Mouse (Mus musculus) limb, embryonic 13.5 days (tissue): ENCODE data around the gene Ambp. TPM values are rescaled to one million over a fixed set of nuclear protein-coding genes. Genes with fewer than 3 reads are reported as not detected.

Experiments
- ATAC-seq: fragments of 200-750 bp; cut with Nextera tagmentation; 2 replicates; pipeline ENCODE4 v1.8.0; 2017; ENCODE audit warnings: low read depth, moderate number of reproducible peaks, moderate TSS enrichment; ENCODE audit not compliant: low FRiP score
- H3K27ac ChIP-seq: fragments of 300-500 bp; sonication (generic); 2 replicates; pipeline ENCODE4 v1.5.1; 2015; ENCODE audit warnings: inconsistent platforms, mild to moderate bottlenecking, moderate library complexity
- H3K27me3 ChIP-seq: fragments of 300-500 bp; sonication (generic); 2 replicates; pipeline ENCODE4 v1.6.1; 2015; ENCODE audit warnings: mild to moderate bottlenecking, inconsistent platforms
- H3K36me3 ChIP-seq: fragments of 300-500 bp; sonication (generic); 2 replicates; pipeline ENCODE4 v1.6.1; 2015; ENCODE audit warnings: inconsistent platforms, mild to moderate bottlenecking, moderate library complexity
- H3K4me1 ChIP-seq: fragments of 300-500 bp; sonication (generic); 2 replicates; pipeline ENCODE4 v1.6.1; 2015; ENCODE audit warnings: inconsistent platforms
- H3K4me2 ChIP-seq: fragments of 300-500 bp; sonication (generic); replicated peaks from 2 replicates; pipeline ENCODE4 v1.6.1; 2015; ENCODE audit warnings: inconsistent platforms, mild to moderate bottlenecking, moderate library complexity
- H3K4me3 ChIP-seq: fragments of 300-500 bp; sonication (generic); 2 replicates; pipeline ENCODE4 v1.5.1; 2015; ENCODE audit warnings: moderate library complexity, mild to moderate bottlenecking, inconsistent platforms
- H3K9ac ChIP-seq: fragments of 300-500 bp; sonication (generic); 2 replicates; pipeline ENCODE4 v1.6.1; 2015; ENCODE audit warnings: mild to moderate bottlenecking, inconsistent platforms
- H3K9me3 ChIP-seq: fragments of 300-500 bp; sonication (generic); 2 replicates; pipeline ENCODE4 v1.6.1; 2016; ENCODE audit warnings: inconsistent platforms
- WGBS: fragments of 180-500 bp; shearing (Covaris S2); methylation state at CpG from one replicate; pipeline ENCODE4 v1.1.7; 2015; 5-methylcytosine and 5-hydroxymethylcytosine counted together
- polyA plus RNA-seq: library from polyadenylated mRNA; unstranded; fragments of >200 nt; fragmentation: Nextera tagmentation; extraction: Ambion mirVana; gene quantifications from 2 replicates; pipeline ENCODE4 v1.2.1, GENCODE M21; 2015

Gene Ambp
- polyA plus RNA-seq, 1 experiment from 2014 or later, result 0.56 TPM

- no peaks in the 10 kb centered on the region for H3K27me3 ChIP-seq
- no peak overlapping the region for H3K4me2 ChIP-seq
- H3K4me1 ChIP-seq, result peaks cover 5% of the 10 kb centered on the region
- peaks cover 75% of the 10 kb centered on the region for H3K36me3 ChIP-seq
- H3K9me3 ChIP-seq, result 0 out of 2 replicates have a peak, but pooled peaks cover 3% of the 10 kb centered on the region
- no peak for ATAC-seq
- no peak overlapping the region for H3K4me3 ChIP-seq
- no peak overlapping the region for H3K9ac ChIP-seq
- no peak overlapping the region for H3K27ac ChIP-seq
- 86% methylated on average over 4 of the region's 4 CpGs for WGBS
These were observed 52.6 kb downstream of the Ambp start for GRCm38 (mm10) chr4:63102025-63102424.

GRCm38 (mm10) chr4:63100478-63100877, 54.1 kb downstream of the Ambp start:
- no peak for ATAC-seq
- Histone ChIP-seq H3K4me3 (no peak overlapping the region), H3K36me3 (peaks cover 77% of the 10 kb centered on the region), H3K9me3 (0 out of 2 replicates have a peak, but pooled peaks cover 3% of the 10 kb centered on the region), H3K9ac (no peak overlapping the region), H3K27ac (no peak overlapping the region), H3K4me2 (no peak overlapping the region), H3K27me3 (no peaks in the 10 kb centered on the region), H3K4me1 (peaks cover 5% of the 10 kb centered on the region)
- 86% methylated on average over 11 of the region's 11 CpGs for WGBS

- Histone ChIP-seq H3K27ac (no peak overlapping the region), H3K27me3 (no peaks in the 10 kb centered on the region), H3K36me3 (peaks cover 78% of the 10 kb centered on the region), H3K9ac (no peak overlapping the region), H3K4me3 (no peak overlapping the region), H3K4me2 (no peak overlapping the region), H3K9me3 (0 out of 2 replicates have a peak, but pooled peaks cover 3% of the 10 kb centered on the region), H3K4me1 (peaks cover 9% of the 10 kb centered on the region)
- 77% methylated on average over 1 of the region's 1 CpGs for WGBS
- ATAC-seq, result no peak
These were observed 57.0 kb downstream of the Ambp start for GRCm38 (mm10) chr4:63097603-63098002.

Other genes with a start within 250 kb of the Ambp start
- gene Zfp618, start 189.2 kb downstream of the Ambp start, polyA plus RNA-seq, result 39.2 and 44.0 TPM in 2 replicates
- 0.10 and 0.13 TPM in 2 replicates for gene Kif12, start 17.3 kb upstream of the Ambp start, polyA plus RNA-seq
- 32.1 and 32.3 TPM in 2 replicates for gene Col27a1, start 59.2 kb upstream of the Ambp start, polyA plus RNA-seq
- gene Orm1, start 189.8 kb upstream of the Ambp start, polyA plus RNA-seq, result not detected in 2 replicates
- not detected in 2 replicates for gene Orm3, start 201.4 kb upstream of the Ambp start, polyA plus RNA-seq
- gene Orm2, start 207.7 kb upstream of the Ambp start, polyA plus RNA-seq, result not detected in 2 replicates
- gene Akna, start 248.6 kb upstream of the Ambp start, polyA plus RNA-seq, result 8.5 and 8.6 TPM in 2 replicates